Mouse (Mus musculus) kidney, embryonic 16.5 days (tissue): ENCODE measurements around the gene Kmt2e. TPM values are rescaled to one million over a fixed set of nuclear protein-coding genes. Genes with fewer than 3 reads are reported as not detected.

Experiments
- ATAC-seq: fragments of 200-750 bp; cut with Nextera tagmentation; 2 replicates; pipeline ENCODE4 v1.8.0; 2017; ENCODE audit warnings: moderate TSS enrichment; ENCODE audit not compliant: low FRiP score, low TSS enrichment
- H3K27ac ChIP-seq: fragments of 300-500 bp; sonication (generic); 2 replicates; pipeline ENCODE4 v1.5.1; 2014; ENCODE audit warnings: low read length
- H3K27me3 ChIP-seq: fragments of 300-500 bp; sonication (generic); 2 replicates; pipeline ENCODE4 v1.6.1; 2014; ENCODE audit warnings: low read length, control low read depth, mixed read lengths; ENCODE audit not compliant: insufficient read depth
- H3K36me3 ChIP-seq: fragments of 300-500 bp; sonication (generic); 2 replicates; pipeline ENCODE4 v1.6.1; 2014; ENCODE audit warnings: low read length, control low read depth, mixed read lengths; ENCODE audit not compliant: insufficient read depth
- H3K4me1 ChIP-seq: fragments of 300-500 bp; sonication (generic); 2 replicates; pipeline ENCODE4 v1.6.1; 2014; ENCODE audit warnings: low read length, control low read depth, mixed read lengths; ENCODE audit not compliant: insufficient read depth
- H3K4me2 ChIP-seq: fragments of 300-500 bp; sonication (generic); replicated peaks from 2 replicates; pipeline ENCODE4 v1.6.1; 2014; ENCODE audit warnings: low read depth, low read length
- H3K4me3 ChIP-seq: fragments of 300-500 bp; sonication (generic); 2 replicates; pipeline ENCODE4 v1.5.1; 2014; ENCODE audit warnings: mild to moderate bottlenecking, low read length
- H3K9ac ChIP-seq: fragments of 300-500 bp; sonication (generic); replicated peaks from 2 replicates; pipeline ENCODE4 v1.6.1; 2014; ENCODE audit warnings: low read length
- H3K9me3 ChIP-seq: fragments of 300-500 bp; sonication (generic); 2 replicates; pipeline ENCODE4 v1.6.1; 2016; ENCODE audit warnings: low read length, control low read depth
- WGBS: fragments of 180-500 bp; shearing (Covaris S2); extraction: QIAGEN DNeasy Blood & Tissue Kit; methylation state at CpG from one replicate; pipeline ENCODE4 v1.1.7; 2014; 5-methylcytosine and 5-hydroxymethylcytosine counted together
- polyA plus RNA-seq: library from polyadenylated mRNA; unstranded; fragments of >200 nt; fragmentation: Nextera tagmentation; extraction: Ambion mirVana; gene quantifications from 2 replicates; pipeline ENCODE4 v1.2.1, GENCODE M21; 2015

The Kmt2e gene
- polyA plus RNA-seq, 1 experiment from 2014 or later = 98.8 TPM

DNA sequence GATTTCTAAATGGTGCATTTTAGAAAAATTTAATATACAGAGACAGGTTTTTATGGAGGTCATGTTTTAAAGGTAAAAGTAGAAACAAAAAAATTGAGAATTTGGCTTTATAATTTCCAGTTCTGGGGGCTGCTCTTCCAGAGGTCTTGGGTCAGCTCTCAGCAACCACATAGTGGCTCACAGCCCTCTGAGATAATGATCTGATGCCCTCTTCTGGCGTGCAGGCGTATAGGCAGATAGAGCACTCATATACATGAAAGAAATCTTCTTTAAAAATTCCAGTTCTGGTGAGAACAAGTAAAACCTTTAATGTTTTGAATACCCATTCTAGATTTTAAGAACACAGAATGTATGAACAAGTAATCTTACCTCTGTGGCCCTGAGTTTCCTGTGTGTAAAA is 56.6 kb downstream of the Kmt2e start:
- Histone ChIP-seq H3K9me3 (no peaks in the 10 kb centered on the region), H3K27ac (no peak overlapping the region), H3K36me3 (peaks cover 55% of the 10 kb centered on the region), H3K4me1 (no peaks in the 10 kb centered on the region), H3K4me3 (no peak overlapping the region), H3K4me2 (no peak overlapping the region), H3K27me3 (no peaks in the 10 kb centered on the region), H3K9ac (no peak overlapping the region)
- WGBS = 52% methylated on average over 2 of the region's 2 CpGs
- ATAC-seq = no peak

DNA sequence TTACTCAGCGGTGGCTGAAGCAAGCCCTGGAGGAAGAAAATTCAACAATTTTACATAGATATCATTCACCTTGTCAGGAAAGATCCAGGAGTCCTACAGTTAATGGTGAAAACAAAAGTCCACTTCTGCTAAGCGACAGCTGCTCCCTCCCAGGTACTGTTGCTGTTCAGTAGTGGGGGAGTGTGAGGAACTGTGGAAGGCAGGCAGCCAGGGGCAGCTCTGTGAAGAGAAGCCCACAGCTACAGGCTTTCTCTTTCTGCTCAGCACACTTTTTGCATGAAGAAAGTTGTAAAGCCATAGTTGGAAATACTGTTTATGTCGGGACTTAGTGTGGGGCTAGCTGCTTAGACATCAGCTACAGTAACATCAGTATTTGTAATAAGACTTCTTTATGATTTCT is 62.2 kb downstream of the Kmt2e start:
- Histone ChIP-seq H3K4me2 (no peak overlapping the region), H3K27me3 (no peaks in the 10 kb centered on the region), H3K9me3 (no peaks in the 10 kb centered on the region), H3K9ac (no peak overlapping the region), H3K4me3 (no peak overlapping the region), H3K4me1 (no peaks in the 10 kb centered on the region), H3K27ac (no peak overlapping the region), H3K36me3 (peaks cover 71% of the 10 kb centered on the region)
- ATAC-seq = no peak
- 82% methylated on average over 3 of the region's 3 CpGs for WGBS

DNA sequence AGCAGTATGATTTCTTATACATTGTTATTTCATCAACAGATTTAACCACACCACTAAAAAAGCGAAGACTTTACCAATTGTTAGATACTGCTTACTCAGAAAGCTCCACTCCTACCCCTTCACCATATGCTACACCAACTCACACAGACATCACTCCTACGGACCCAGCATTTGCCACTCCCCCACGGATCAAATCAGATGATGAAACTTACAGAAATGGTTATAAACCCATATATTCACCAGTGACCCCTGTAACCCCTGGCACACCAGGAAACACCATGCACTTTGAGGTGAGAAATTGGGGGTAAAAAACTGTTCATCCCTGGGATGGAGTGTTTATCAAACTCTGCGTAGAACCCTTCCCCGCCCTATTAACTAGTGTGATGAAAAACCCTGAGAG is 62.7 kb downstream of the Kmt2e start:
- Histone ChIP-seq H3K27me3 (no peaks in the 10 kb centered on the region), H3K9ac (no peak overlapping the region), H3K4me3 (no peak overlapping the region), H3K36me3 (peaks cover 75% of the 10 kb centered on the region), H3K9me3 (no peaks in the 10 kb centered on the region), H3K4me2 (no peak overlapping the region), H3K4me1 (no peaks in the 10 kb centered on the region), H3K27ac (no peak overlapping the region)
- no peak for ATAC-seq
- 92% methylated on average over 5 of the region's 5 CpGs for WGBS

DNA sequence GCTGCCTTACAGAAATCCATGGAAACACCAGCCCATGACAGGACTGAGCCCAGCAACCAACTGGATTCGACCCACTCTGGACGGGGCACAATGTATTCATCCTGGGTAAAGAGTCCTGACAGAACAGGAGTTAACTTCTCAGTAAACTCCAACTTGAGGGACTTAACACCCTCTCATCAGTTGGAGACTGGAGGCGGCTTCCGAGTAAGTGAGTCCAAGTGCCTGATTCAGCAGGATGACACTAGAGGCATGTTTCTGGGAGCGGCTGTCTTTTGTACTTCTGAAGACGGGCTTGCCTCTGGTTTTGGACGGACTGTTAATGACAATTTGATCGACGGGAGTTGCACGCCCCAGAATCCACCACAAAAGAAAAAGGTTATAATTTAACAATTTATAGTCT is 63.7 kb downstream of the Kmt2e start:
- no peak for ATAC-seq

DNA sequence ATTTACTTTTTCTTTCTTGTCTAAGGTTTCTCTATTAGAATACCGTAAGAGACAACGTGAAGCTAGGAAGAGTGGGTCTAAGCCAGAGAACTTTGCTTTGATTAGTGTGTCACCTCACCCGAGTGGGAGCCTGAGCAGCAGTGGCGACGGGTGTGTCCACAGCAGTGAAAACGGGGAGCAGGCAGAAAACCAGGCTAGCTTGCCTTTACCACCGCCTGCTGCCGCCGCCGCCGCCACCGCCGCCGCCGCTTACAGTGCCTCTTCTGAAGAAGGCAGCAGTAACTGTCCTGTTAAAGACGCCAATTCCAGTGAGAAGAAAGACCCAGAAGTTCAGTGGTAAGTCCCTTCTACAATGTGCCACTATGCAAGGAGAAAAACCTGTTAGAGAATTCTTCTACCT is 65.0 kb downstream of the Kmt2e start:
- Histone ChIP-seq H3K4me2 (no peak overlapping the region), H3K4me3 (no peak overlapping the region), H3K9me3 (no peaks in the 10 kb centered on the region), H3K36me3 (peaks cover 69% of the 10 kb centered on the region), H3K4me1 (no peaks in the 10 kb centered on the region), H3K9ac (no peak overlapping the region), H3K27me3 (no peaks in the 10 kb centered on the region), H3K27ac (no peak overlapping the region)
- WGBS = 91% methylated on average over 16 of the region's 16 CpGs
- ATAC-seq = no peak

More for the DNA sequence above, 63.7 kb downstream of the Kmt2e start:
- Histone ChIP-seq H3K27ac (no peak overlapping the region), H3K4me1 (no peaks in the 10 kb centered on the region), H3K9me3 (no peaks in the 10 kb centered on the region), H3K4me2 (no peak overlapping the region), H3K9ac (no peak overlapping the region), H3K36me3 (peaks cover 76% of the 10 kb centered on the region), H3K4me3 (no peak overlapping the region), H3K27me3 (no peaks in the 10 kb centered on the region)
- WGBS = 86% methylated on average over 10 of the region's 10 CpGs

DNA sequence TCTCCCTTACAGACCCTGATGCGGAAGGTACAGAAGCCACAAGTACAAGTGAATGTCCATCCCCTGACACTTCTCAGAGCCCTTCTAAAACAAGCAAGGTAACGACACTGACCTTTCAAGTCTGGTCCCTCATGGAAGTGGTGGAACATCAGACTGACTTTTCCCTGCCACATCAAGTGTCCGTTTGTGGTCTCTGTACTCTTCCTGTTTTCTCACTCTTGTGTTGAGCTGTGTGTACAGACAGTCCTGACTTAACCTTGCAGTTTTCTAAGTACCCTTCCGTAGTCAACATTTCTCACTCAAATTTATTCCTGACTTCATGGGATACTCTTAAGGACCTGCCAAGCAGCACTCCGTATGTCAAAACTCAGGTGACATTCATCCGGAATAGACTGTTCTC is 66.5 kb downstream of the Kmt2e start:
- Histone ChIP-seq H3K9ac (no peak overlapping the region), H3K9me3 (no peaks in the 10 kb centered on the region), H3K4me2 (no peak overlapping the region), H3K4me1 (no peaks in the 10 kb centered on the region), H3K4me3 (no peak overlapping the region), H3K27ac (no peak overlapping the region), H3K36me3 (peaks cover 61% of the 10 kb centered on the region), H3K27me3 (no peaks in the 10 kb centered on the region)
- ATAC-seq = no peak
- 94% methylated on average over 6 of the region's 6 CpGs for WGBS

DNA sequence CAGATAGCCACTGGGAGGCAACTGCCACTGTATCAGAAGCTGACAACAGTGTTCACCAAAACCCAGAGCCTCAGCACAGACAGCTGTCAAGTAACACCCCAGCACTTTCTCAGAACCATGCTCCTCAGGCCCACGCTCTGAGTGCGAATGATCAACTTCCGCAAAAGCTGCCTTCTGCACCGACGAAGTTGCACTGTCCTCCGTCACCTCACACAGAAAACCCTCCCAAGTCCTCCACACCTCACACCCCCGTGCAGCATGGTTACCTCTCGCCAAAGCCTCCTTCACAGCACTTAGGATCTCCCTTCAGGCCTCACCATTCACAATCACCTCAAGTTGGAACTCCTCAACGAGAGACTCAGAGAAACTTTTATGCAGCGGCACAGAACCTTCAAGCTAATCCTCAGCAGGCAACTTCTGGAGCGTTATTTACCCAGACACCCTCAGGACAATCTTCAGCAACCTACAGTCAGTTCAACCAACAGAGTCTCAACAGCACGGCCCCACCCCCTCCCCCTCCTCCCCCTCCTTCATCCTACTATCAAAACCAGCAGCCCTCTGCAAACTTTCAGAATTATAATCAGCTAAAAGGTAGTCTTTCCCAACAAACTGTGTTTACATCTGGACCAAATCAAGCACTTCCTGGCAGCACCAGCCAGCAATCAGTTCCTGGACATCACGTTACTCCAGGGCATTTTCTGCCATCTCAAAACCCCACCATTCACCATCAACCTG is 67.5 kb downstream of the Kmt2e start:
- H3K4me3 ChIP-seq = no peak overlapping the region
- no peak overlapping the region for H3K9ac ChIP-seq
- no peaks in the 10 kb centered on the region for H3K4me1 ChIP-seq
- WGBS = 79% methylated on average over 13 of the region's 13 CpGs
- H3K36me3 ChIP-seq = peaks cover 52% of the 10 kb centered on the region
- H3K27me3 ChIP-seq = no peaks in the 10 kb centered on the region
- 0 out of 2 replicates have a peak, but pooled peaks have one; percentile 19 for ATAC-seq
- no peaks in the 10 kb centered on the region for H3K9me3 ChIP-seq
- H3K4me2 ChIP-seq = no peak overlapping the region
- H3K27ac ChIP-seq = no peak overlapping the region

DNA sequence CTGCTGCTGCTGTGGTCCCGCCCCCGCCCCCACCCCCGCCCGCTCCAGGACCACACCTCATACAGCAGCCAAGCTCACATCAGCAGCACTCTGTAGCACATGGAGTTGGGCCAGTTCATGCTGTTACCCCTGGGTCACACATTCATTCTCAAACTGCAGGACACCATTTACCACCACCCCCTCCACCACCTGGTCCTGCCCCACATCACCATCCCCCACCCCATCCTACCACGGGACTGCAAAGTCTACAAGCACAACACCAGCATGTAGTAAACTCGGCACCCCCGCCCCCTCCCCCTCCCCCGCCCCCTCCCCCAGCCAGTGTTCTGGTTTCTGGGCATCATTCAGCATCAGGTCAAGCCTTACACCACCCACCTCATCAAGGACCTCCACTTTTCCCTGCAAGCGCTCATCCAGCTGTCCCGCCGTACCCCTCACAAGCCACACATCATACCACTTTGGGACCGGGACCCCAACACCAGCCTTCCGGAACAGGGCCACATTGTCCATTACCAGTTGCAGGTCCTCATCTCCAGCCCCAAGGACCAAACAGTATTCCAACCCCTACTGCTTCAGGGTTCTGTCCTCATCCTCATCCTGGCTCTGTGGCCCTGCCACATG is 68.2 kb downstream of the Kmt2e start:
- Histone ChIP-seq H3K27ac (no peak overlapping the region), H3K27me3 (no peaks in the 10 kb centered on the region), H3K9ac (no peak overlapping the region), H3K4me1 (no peaks in the 10 kb centered on the region), H3K4me2 (no peak overlapping the region), H3K9me3 (no peaks in the 10 kb centered on the region), H3K4me3 (no peak overlapping the region), H3K36me3 (peaks cover 50% of the 10 kb centered on the region)
- 78% methylated on average over 11 of the region's 13 CpGs for WGBS
- ATAC-seq = peak; percentile 35; the same call in 1 of the 2 replicates

DNA sequence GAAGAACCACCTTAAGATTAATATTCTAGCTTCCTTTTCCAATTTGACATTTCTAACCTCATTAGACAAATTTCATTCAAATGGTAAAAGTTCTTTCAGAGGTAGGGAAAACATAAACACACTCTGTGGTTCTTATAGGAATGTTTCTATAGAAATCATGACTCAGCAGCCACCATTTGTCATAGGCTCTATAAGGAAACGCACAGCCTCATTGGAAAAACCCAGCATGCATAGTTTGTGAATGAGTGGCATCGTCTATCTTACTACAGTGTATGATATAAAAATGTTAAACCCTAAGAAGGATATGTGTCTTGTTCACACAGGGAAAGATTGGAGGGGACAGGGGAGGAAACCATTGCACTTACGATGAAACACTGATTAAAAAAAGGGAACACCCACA is 71.3 kb downstream of the Kmt2e start:
- Histone ChIP-seq H3K9ac (no peak overlapping the region), H3K9me3 (no peaks in the 10 kb centered on the region), H3K27me3 (no peaks in the 10 kb centered on the region), H3K4me1 (no peaks in the 10 kb centered on the region), H3K4me2 (no peak overlapping the region), H3K36me3 (peaks cover 36% of the 10 kb centered on the region), H3K27ac (no peak overlapping the region), H3K4me3 (no peak overlapping the region)
- ATAC-seq = no peak
- 89% methylated on average over 3 of the region's 3 CpGs for WGBS

DNA sequence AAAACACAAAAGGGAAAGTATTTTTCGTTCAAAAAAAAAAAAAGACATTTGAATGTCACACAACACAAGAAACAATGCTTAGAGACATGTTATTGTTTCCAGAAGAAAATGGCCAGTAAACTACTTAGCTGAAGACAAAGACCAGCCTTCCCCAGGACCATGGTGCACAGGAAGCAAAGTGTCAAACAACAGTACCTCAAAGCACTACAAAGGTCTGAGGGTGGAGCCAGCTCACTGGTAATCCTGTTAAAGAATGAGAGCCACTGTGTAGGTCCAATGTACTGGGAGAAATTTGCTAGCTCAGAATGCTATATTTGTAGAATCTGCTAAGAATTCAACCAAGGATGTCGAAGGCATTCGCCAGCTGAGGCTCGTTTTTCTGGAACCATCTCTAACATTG is 73.0 kb downstream of the Kmt2e start:
- Histone ChIP-seq H3K36me3 (peaks cover 20% of the 10 kb centered on the region), H3K27me3 (no peaks in the 10 kb centered on the region), H3K9ac (no peak overlapping the region), H3K4me2 (no peak overlapping the region), H3K4me1 (no peaks in the 10 kb centered on the region), H3K27ac (no peak overlapping the region), H3K9me3 (no peaks in the 10 kb centered on the region), H3K4me3 (no peak overlapping the region)
- no peak for ATAC-seq
- 88% methylated on average over 4 of the region's 4 CpGs for WGBS
